Mouse (Mus musculus) lung, postnatal 0 days (tissue): ENCODE results near the gene Gga1.

Experiments
- CTCF ChIP-seq: IDR thresholded peaks from 2 replicates; pipeline ENCODE4 v1.5.1; 2016; ENCODE audit warnings: antibody characterized with exemption, mild to moderate bottlenecking
- EP300 ChIP-seq: IDR thresholded peaks from 2 replicates; pipeline ENCODE4 v1.6.1; 2016; ENCODE audit warnings: antibody characterized with exemption, mild to moderate bottlenecking, control low read depth

GRCm38 (mm10) chr15:78896149-78896548, 19.2 kb downstream of the Gga1 start:
- TF ChIP-seq CTCF (no peak), EP300 (no peak)
